Mouse (Mus musculus) spleen, adult 2 months (tissue): ENCODE data around the gene Fgfr2.

Experiments used
- CTCF ChIP-seq: fragments of 200-500 bp; IDR thresholded peaks from 2 replicates; pipeline ENCODE4 v1.5.1; 2011; ENCODE audit warnings: mild to moderate bottlenecking, inconsistent platforms; ENCODE audit not compliant: insufficient read depth, insufficient read length, insufficient replicate concordance; ENCODE audit errors: extremely low read depth
- POLR2A ChIP-seq: fragments of 200-500 bp; IDR thresholded peaks from 2 replicates; pipeline ENCODE4 v1.6.1; 2011; ENCODE audit warnings: low read depth, low read length, inconsistent platforms

DNA sequence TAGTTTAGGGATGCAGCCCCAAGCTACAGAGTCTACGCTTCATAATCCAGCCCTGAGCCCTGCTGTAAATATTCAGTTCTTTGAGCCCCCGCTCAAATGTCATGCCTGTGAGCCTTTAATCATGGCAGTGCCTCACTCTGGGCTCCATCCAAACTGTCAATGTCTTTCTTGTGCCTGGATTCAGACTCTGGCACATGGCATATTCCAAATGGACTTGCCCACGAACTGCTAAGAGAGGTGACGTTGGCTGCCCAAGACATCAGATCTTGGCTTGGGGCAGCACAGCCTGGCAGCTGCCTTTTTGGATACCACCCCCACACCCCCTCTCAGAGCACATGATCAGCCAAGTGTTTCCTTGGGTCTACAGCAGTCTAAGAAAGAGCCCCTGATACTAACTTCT is 2902.5 kb downstream of the Fgfr2 start:
- no peak for TF ChIP-seq POLR2A
- no peak for TF ChIP-seq CTCF
